Mouse (Mus musculus) kidney, embryonic 15.5 days (tissue): Measurements from ENCODE around the gene Eprs. TPM values are rescaled to one million over a fixed set of nuclear protein-coding genes. Genes with fewer than 3 reads are reported as not detected.

Experiments
- ATAC-seq: fragments of 200-750 bp; cut with Nextera tagmentation; replicated peaks from 2 replicates; pipeline ENCODE4 v1.8.0; 2017; ENCODE audit warnings: moderate TSS enrichment; ENCODE audit not compliant: low FRiP score
- H3K27ac ChIP-seq: fragments of 300-500 bp; sonication (generic); 2 replicates; pipeline ENCODE4 v1.5.1; 2015; ENCODE audit warnings: mild to moderate bottlenecking, inconsistent platforms
- H3K27me3 ChIP-seq: fragments of 300-500 bp; sonication (generic); 2 replicates; pipeline ENCODE4 v1.6.1; 2015; ENCODE audit warnings: inconsistent platforms
- H3K36me3 ChIP-seq: fragments of 300-500 bp; sonication (generic); 2 replicates; pipeline ENCODE4 v1.6.1; 2015; ENCODE audit warnings: inconsistent platforms
- H3K4me1 ChIP-seq: fragments of 300-500 bp; sonication (generic); 2 replicates; pipeline ENCODE4 v1.6.1; 2015; ENCODE audit warnings: inconsistent platforms
- H3K4me2 ChIP-seq: fragments of 300-500 bp; sonication (generic); 2 replicates; pipeline ENCODE4 v1.6.1; 2015; ENCODE audit warnings: moderate library complexity, mild to moderate bottlenecking, inconsistent platforms
- H3K4me3 ChIP-seq: fragments of 300-500 bp; sonication (generic); replicated peaks from 2 replicates; pipeline ENCODE4 v1.5.1; 2015; ENCODE audit warnings: mild to moderate bottlenecking, inconsistent platforms
- H3K9ac ChIP-seq: fragments of 300-500 bp; sonication (generic); 2 replicates; pipeline ENCODE4 v1.6.1; 2015; ENCODE audit warnings: mild to moderate bottlenecking, inconsistent platforms
- H3K9me3 ChIP-seq: fragments of 300-500 bp; sonication (generic); replicated peaks from 2 replicates; pipeline ENCODE4 v1.6.1; 2016; ENCODE audit warnings: inconsistent platforms
- WGBS: fragments of 180-500 bp; shearing (Covaris S2); methylation state at CpG from one replicate; pipeline ENCODE4 v1.1.7; 2015; ENCODE audit warnings: mixed read lengths; 5-methylcytosine and 5-hydroxymethylcytosine counted together
- polyA plus RNA-seq: library from polyadenylated mRNA; unstranded; fragments of >200 nt; fragmentation: Nextera tagmentation; extraction: Ambion mirVana; gene quantifications from 2 replicates; pipeline ENCODE4 v1.2.1, GENCODE M21; 2015

Eprs gene
- polyA plus RNA-seq, 1 experiment from 2014 or later: 142 TPM

DNA sequence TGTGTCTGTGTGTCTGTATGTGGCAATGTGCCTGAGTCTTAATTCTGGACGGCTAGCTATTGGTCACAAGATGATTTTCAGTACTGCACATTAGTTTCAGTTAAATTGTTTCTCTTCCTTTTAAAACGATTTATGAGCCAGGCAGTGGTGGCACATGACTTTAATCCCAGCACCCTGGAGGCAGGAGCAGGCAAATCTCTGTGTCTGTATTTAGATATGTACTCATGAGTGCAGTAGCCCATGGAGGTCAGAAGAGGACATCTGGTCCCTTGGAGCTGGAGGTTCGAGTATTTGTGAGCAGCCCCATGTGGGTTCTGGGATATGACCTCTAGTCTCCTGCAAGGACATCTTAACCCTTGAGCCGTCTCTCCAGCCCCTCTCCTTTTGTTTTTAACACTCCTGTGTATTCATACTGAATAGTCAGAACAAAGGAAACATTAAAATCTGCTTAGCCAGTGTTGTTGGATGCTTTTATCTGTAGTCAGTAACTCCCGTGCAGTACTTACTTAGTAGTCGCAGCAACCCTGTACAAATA, 27.5 kb upstream of the Eprs start:
- Histone ChIP-seq H3K27me3 (no peaks in the 10 kb centered on the region), H3K4me2 (no peak overlapping the region), H3K36me3 (peaks cover 21% of the 10 kb centered on the region), H3K4me3 (no peak overlapping the region), H3K27ac (no peak overlapping the region), H3K9ac (no peak overlapping the region), H3K9me3 (no peaks in the 10 kb centered on the region), H3K4me1 (peaks cover 20% of the 10 kb centered on the region)
- WGBS: 79% methylated on average over 6 of the region's 6 CpGs
- no peak for ATAC-seq

DNA sequence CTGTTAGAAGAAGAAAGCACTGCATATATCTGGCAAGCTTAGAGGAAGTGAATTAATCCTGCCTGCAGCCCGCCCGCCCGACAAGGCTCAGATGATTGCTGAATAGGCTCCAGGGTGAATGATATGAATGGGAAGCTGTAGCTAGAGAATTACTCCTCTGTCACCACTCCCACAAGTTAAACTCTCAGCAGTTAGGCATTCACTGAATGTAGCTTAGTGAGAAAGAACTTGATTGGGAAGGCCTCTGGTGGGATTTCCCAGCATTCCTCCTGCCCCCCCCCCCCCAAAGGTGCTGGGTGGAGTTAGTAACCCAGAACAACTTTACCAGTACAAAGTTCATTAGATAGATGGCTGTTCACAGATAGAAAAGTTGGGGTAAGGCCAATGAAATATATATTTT, 26.3 kb upstream of the Eprs start:
- Histone ChIP-seq H3K27me3 (no peaks in the 10 kb centered on the region), H3K4me3 (no peak overlapping the region), H3K36me3 (peaks cover 32% of the 10 kb centered on the region), H3K4me1 (peaks cover 17% of the 10 kb centered on the region), H3K4me2 (no peak overlapping the region), H3K9ac (no peak overlapping the region), H3K27ac (no peak overlapping the region), H3K9me3 (no peaks in the 10 kb centered on the region)
- WGBS: 52% methylated on average over 3 of the region's 3 CpGs
- ATAC-seq: no peak

DNA sequence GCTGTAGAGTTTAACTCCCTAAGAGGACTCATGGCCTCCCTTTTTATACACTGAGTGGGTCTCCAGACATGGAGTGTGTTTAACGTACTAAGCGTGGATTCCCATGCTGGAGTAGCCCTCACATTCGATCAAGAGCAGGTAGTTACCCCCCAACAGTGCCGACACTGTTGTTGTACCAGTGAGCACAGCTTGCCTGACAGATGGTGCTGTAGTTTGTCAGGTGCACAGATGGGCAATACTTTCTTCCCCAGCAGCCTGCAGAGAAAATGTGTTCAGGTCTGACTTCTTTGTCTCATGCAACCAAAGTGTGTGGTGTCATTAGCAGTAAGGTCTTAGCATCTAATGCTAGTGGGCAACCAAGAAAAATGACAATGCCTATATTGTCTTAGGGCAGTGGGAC, 20.4 kb upstream of the Eprs start:
- 97% methylated on average over 4 of the region's 4 CpGs for WGBS
- no peaks in the 10 kb centered on the region for H3K27me3 ChIP-seq
- ATAC-seq: no peak
- no peak overlapping the region for H3K4me3 ChIP-seq
- no peaks in the 10 kb centered on the region for H3K4me1 ChIP-seq
- no peak overlapping the region for H3K4me2 ChIP-seq
- no peak overlapping the region for H3K9ac ChIP-seq
- H3K27ac ChIP-seq: no peak overlapping the region
- H3K9me3 ChIP-seq: no peaks in the 10 kb centered on the region
- H3K36me3 ChIP-seq: peaks cover 88% of the 10 kb centered on the region

DNA sequence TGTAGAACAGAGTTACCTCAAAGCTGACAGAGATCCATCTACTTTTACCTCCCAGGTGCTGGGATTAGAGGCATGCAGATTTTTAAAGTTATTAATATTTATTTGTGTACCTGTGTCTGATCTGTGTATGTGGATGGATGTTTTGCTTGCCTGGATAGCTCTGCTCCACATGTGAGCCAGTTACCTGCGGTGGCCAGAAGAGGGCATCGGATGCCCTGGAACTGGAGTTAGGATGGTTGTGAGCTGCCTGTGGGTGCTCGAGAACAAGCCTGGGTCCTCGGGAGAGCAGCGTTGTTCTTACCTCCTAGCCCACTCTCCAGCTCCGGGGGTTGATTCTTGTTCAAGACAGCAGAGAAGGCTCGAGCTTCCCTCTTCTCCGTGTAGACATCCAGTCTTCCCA, 19.4 kb upstream of the Eprs start:
- Histone ChIP-seq H3K4me3 (no peak overlapping the region), H3K9me3 (no peaks in the 10 kb centered on the region), H3K27ac (no peak overlapping the region), H3K9ac (no peak overlapping the region), H3K36me3 (peaks cover 92% of the 10 kb centered on the region), H3K4me2 (no peak overlapping the region), H3K4me1 (no peaks in the 10 kb centered on the region), H3K27me3 (no peaks in the 10 kb centered on the region)
- ATAC-seq: no peak
- WGBS: 84% methylated on average over 8 of the region's 8 CpGs

DNA sequence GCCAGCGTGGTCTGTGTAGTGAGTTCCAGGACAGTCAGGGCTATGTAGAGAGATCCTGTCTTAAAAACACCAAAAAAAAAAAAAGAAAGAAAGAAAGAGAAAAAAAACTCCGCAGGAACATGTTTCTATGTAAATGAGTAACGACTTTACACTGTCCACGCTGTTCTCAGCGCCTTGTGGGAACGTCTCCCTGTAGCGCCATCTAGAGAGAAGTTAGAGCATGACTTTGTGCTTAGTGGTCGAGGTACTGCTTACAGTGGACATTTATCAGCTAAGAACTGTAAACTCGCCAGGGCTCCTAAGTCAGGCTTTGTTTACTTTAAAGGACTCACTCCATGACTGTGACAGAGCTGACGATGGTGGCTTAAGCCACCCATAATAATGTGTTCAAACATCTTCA, 16.7 kb upstream of the Eprs start:
- Histone ChIP-seq H3K27me3 (no peaks in the 10 kb centered on the region), H3K4me3 (no peak overlapping the region), H3K9ac (no peak overlapping the region), H3K4me1 (no peaks in the 10 kb centered on the region), H3K4me2 (no peak overlapping the region), H3K27ac (no peak overlapping the region), H3K9me3 (no peaks in the 10 kb centered on the region), H3K36me3 (peaks cover 96% of the 10 kb centered on the region)
- no peak for ATAC-seq
- WGBS: 77% methylated on average over 10 of the region's 10 CpGs

DNA sequence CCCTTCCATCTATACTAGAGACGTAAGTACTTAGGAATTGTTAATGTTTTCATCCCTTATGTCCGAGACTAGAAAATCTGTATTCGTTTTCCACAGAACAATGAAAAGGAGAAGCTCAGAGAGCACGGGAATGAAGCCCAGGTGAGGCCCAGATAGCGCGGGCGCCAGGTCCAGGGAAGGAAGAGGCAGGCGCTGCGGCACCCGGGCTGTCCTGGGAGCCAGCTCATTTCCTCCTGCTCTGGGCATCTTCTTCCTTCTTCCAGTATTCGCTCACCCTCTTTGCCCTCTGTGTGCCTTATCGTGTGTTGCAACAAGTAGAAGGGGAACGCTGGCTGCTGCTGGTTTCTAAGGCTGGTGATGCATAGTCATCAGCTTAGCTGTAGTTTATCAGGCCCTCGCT, 13.1 kb upstream of the Eprs start:
- Histone ChIP-seq H3K4me2 (no peak overlapping the region), H3K9me3 (no peaks in the 10 kb centered on the region), H3K4me1 (no peaks in the 10 kb centered on the region), H3K27me3 (no peaks in the 10 kb centered on the region), H3K27ac (no peak overlapping the region), H3K36me3 (peaks cover 96% of the 10 kb centered on the region), H3K9ac (no peak overlapping the region), H3K4me3 (no peak overlapping the region)
- no peak for ATAC-seq
- 93% methylated on average over 14 of the region's 14 CpGs for WGBS

DNA sequence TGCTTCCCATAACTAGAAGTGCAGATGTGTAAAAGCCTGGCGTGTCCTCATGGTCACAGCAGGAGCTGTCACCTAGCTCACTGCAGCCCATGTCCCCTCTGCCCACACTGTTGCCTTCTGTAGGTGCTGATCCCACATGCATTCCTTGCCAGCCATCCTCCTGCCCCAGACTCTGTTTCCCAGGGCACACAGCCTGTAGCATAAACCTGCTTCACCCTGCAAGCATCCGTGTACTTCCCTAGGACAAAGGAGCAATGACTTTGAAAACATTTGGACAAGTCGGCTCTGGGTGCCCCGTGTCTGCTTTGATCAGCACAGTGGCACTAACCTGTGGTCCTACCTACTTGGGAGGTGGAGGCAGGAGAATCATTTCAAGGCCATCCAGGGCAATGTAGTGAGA, 12.2 kb upstream of the Eprs start:
- no peaks in the 10 kb centered on the region for H3K9me3 ChIP-seq
- no peaks in the 10 kb centered on the region for H3K27me3 ChIP-seq
- no peak overlapping the region for H3K4me2 ChIP-seq
- no peak overlapping the region for H3K4me3 ChIP-seq
- no peak overlapping the region for H3K9ac ChIP-seq
- peaks cover 96% of the 10 kb centered on the region for H3K36me3 ChIP-seq
- no peak for ATAC-seq
- 92% methylated on average over 4 of the region's 4 CpGs for WGBS
- no peak overlapping the region for H3K27ac ChIP-seq
- H3K4me1 ChIP-seq: no peaks in the 10 kb centered on the region

DNA sequence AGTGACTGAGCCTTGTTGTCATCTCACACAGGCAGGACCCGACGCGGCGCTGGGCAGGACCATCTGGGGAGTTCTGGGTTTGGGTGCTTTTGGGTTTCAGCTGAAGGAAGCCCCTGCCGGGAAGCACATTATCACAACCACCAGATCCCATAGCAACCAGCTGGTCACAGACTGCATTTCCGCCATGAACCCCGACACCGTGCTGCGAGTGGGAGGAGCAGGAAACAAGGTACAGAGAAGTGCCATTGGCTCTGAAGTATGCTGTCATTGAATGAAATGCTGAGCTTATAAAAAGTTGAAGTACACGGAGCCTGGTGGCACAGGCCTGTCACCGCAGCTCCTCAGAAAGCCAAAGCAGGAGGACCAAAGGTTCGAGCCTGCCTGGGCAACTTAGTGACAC, 10.7 kb upstream of the Eprs start:
- H3K9me3 ChIP-seq: no peaks in the 10 kb centered on the region
- H3K27me3 ChIP-seq: no peaks in the 10 kb centered on the region
- whole genome bisulfite sequencing: 93% methylated on average over 12 of the region's 12 CpGs
- H3K4me1 ChIP-seq: no peaks in the 10 kb centered on the region
- H3K36me3 ChIP-seq: peaks cover 94% of the 10 kb centered on the region
- H3K9ac ChIP-seq: no peak overlapping the region
- ATAC-seq: no peak
- H3K27ac ChIP-seq: no peak overlapping the region
- no peak overlapping the region for H3K4me2 ChIP-seq
- no peak overlapping the region for H3K4me3 ChIP-seq

DNA sequence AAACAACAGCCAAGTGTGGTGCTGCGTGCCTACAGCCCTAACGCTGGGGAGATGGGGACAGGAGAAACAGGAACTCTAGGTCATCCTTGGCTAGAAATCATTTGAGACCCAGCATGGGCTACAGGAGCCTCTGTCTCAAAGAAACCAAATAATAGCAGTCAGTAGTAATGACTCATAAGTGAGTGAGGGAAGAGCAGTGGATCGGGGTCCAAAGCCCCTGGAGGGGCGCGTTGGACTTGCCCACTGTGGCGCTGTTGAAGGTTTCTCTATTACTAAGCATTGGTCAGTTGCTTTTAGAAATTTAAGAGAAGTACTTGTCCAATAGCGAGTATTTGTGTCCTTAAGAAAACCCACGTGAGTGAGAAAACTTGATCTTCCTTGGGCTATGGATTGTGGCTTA, 9.5 kb upstream of the Eprs start:
- peaks cover 92% of the 10 kb centered on the region for H3K36me3 ChIP-seq
- 96% methylated on average over 8 of the region's 8 CpGs for WGBS

DNA sequence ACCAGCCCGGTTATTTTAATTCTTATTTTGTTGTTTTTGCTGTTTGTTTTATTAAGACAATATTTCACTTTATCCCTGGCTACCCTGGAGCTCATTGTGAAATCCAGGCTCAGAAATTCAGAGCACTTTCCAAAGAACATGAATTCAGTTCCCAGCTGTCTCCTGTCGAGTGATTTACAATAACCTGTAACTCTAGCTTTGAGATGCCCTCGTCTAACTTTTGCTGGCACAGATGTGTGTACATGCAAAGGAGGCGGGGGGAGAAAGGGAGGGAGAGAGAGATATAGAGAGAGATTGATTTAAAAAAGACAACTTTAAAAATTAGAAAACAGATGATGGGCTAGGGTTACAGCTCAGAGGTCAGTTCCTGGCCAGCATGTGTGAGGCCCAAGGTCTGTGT, 8.1 kb upstream of the Eprs start:
- WGBS: 63% methylated on average over 4 of the region's 4 CpGs
- ATAC-seq: no peak

More for the DNA sequence above, 9.5 kb upstream of the Eprs start:
- Histone ChIP-seq H3K9ac (no peak overlapping the region), H3K27ac (no peak overlapping the region), H3K9me3 (no peaks in the 10 kb centered on the region), H3K4me1 (no peaks in the 10 kb centered on the region), H3K27me3 (no peaks in the 10 kb centered on the region), H3K4me2 (no peak overlapping the region), H3K4me3 (no peak overlapping the region)
- no peak for ATAC-seq

DNA sequence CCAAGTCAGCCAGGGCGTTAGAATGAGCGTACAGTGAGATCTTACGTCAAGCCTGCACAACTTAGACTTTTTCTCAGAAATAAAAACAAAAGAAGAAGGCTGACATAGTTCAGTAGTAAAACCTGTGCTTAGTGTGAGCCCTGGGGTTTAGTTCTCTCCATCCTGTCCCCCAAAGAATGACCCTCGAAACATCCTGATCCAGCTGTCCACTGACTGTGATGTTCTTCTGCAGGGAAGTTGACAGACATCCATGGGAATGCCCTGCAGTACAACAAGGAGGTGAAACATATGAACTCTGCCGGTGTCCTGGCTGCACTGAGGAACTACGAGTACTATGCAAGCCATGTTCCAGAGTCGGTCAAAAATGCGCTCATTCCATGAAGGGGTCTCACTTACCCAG, 6.6 kb upstream of the Eprs start:
- Histone ChIP-seq H3K9ac (no peak overlapping the region), H3K4me2 (no peak overlapping the region), H3K9me3 (no peaks in the 10 kb centered on the region), H3K27ac (no peak overlapping the region), H3K4me1 (no peaks in the 10 kb centered on the region), H3K4me3 (no peak overlapping the region), H3K36me3 (peaks cover 70% of the 10 kb centered on the region), H3K27me3 (no peaks in the 10 kb centered on the region)
- ATAC-seq: no peak
- 94% methylated on average over 8 of the region's 8 CpGs for WGBS

More for the DNA sequence above, 8.1 kb upstream of the Eprs start:
- no peak overlapping the region for H3K27ac ChIP-seq
- no peaks in the 10 kb centered on the region for H3K27me3 ChIP-seq
- H3K9ac ChIP-seq: no peak overlapping the region
- H3K4me3 ChIP-seq: no peak overlapping the region
- no peak overlapping the region for H3K4me2 ChIP-seq
- no peaks in the 10 kb centered on the region for H3K4me1 ChIP-seq
- no peaks in the 10 kb centered on the region for H3K9me3 ChIP-seq
- peaks cover 83% of the 10 kb centered on the region for H3K36me3 ChIP-seq

DNA sequence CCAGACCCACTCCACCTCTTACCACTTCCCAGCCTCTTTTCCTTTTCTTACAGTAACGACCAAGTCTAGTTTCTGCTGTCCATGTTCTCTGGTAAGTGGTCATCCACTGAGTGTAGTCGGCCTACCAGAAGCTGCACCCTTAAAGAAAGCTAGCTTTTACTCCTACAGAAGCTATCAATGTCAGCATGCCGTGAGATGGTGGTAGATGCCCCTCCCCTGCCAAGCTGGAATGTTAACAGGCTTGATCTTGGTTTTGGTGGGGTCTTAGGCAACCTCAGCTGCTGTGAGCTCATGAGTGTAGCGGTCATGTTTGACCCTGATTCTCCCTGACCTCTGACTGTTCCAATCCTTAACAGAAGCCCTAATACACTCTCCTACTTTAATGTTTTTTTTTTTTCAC, 4.6 kb upstream of the Eprs start:
- peaks cover 50% of the 10 kb centered on the region for H3K36me3 ChIP-seq
- no peak overlapping the region for H3K4me3 ChIP-seq
- no peaks in the 10 kb centered on the region for H3K9me3 ChIP-seq
- no peak overlapping the region for H3K4me2 ChIP-seq
- H3K9ac ChIP-seq: no peak overlapping the region
- H3K27me3 ChIP-seq: no peaks in the 10 kb centered on the region
- peaks cover 7% of the 10 kb centered on the region; the same call in 1 of the 2 replicates for H3K4me1 ChIP-seq
- H3K27ac ChIP-seq: no peak overlapping the region
- 91% methylated on average over 4 of the region's 4 CpGs for WGBS
- ATAC-seq: no peak

DNA sequence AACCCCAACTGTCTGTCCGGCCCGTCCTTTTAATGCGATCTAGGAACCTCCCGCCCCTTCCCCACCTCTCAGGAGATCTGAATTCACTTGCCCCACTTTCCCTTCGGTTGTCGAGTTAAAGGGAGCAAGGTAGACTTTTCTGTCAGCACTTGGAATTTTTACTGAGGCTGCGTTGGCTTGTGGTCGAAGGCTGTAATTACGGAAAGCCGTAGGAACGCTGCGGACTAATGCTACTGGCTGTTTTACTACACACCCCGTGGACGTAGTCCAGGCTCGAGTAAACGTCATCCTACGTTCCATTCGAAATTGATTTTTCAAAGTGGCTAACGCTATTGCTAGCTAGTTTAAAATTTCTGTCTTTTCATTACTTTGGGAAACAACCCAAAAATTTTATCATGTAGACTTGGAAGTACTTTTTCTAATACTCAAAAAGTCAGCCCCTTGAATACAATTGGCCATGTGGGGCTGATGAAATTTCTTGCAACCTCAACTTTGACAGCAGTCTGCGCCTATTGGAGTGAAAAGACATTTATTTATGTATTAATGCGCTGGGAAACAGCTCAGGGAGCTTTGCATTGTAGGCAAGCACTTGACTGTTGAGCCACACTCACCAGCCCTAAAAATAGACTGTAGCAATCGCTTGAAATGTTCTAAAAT, 810 bp downstream of the Eprs start:
- Histone ChIP-seq H3K27ac (peak overlapping the region; percentile 91), H3K9ac (peak overlapping the region; percentile 86), H3K9me3 (no peaks in the 10 kb centered on the region), H3K36me3 (peaks cover 19% of the 10 kb centered on the region; the same call in 1 of the 2 replicates), H3K27me3 (no peaks in the 10 kb centered on the region), H3K4me2 (peak overlapping the region; percentile 80), H3K4me3 (peak overlapping the region; percentile 76), H3K4me1 (peaks cover 27% of the 10 kb centered on the region)
- 3% methylated on average over 22 of the region's 22 CpGs for WGBS
- peak; percentile 61; the same call in 1 of the 2 replicates for ATAC-seq
